8 mouse cellular contexts compared by ENCODE assay signal in the genomic region with DNA sequence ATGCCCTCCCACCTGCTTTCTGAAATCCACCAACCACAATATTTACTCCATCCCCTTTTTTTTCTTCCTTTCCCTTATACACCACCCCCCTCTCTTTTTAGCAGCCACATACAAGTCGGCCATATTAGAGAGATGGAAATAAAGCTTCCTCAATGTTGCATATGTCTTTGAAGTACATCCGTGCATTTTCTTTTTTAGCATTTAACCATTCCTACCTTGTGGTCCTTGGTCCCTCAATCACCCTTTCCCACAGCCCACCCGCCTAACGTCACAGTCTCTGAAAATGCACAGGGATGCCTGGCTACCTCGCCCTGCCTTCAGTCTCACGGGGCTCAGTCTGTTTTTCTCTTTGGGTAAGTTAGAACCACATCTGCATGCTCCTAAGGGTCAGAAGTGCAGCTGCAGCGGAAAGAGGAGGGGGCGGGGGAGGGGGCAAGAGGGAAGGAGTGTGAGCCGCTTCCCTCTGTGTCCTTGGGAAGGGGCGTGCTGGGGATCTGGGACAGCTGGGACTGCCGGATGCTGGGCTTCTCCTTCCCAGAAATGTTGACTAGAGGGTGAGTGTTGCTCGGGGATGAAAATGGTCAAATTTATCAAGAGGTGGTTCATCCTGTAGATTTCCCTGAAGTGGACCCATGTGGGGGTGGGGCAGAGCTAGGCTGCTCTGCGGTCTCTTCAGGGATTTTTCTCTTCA. TPM values are rescaled to one million over a fixed set of nuclear protein-coding genes. Genes with fewer than 3 reads are reported as not detected.
DNase-seq lines count a peak whose midpoint lies in the region; ATAC-seq and TF ChIP-seq lines count a peak whose summit lies in the region.

A gene (plus strand): TSS at position 42 of the 691 bp plus-strand sequence.

- peak within 1 kb of the TSS; percentile 78 for H3K9ac ChIP-seq in heart, embryonic 14.5 days (ENCODE audit: low read length)
- no peak within 1 kb of the TSS for H3K9ac ChIP-seq in heart, adult 2 months (ENCODE audit: low read depth, low read length)
- H3K9ac ChIP-seq in intestine, embryonic 14.5 days (ENCODE audit: low read length), result peak within 1 kb of the TSS; percentile 64
- H3K9ac ChIP-seq in midbrain, embryonic 11.5 days (ENCODE audit: low read length), result peak within 1 kb of the TSS; percentile 60

- H3K9me3 ChIP-seq in heart, embryonic 14.5 days (ENCODE audit: control insufficient read depth, low read length), result no peaks in the 10 kb centered on the region
- H3K9me3 ChIP-seq in intestine, embryonic 14.5 days (ENCODE audit: control insufficient read depth, low read length), result no peaks in the 10 kb centered on the region
- no peaks in the 10 kb centered on the region for H3K9me3 ChIP-seq in midbrain, embryonic 11.5 days (ENCODE audit: control insufficient read depth, low read length)

- no peak for ATAC-seq in heart, embryonic 14.5 days (ENCODE audit: insufficient number of reproducible peaks, insufficient read depth, low FRiP score, low read depth)
- ATAC-seq in intestine, embryonic 14.5 days (replicated peaks; ENCODE audit: low FRiP score, low TSS enrichment, low read depth), result no peak; the same call in 1 of the 2 replicates
- peak; percentile 51; the same call in 1 of the 2 replicates for ATAC-seq in midbrain, embryonic 11.5 days (ENCODE audit: low FRiP score)
- ATAC-seq in CD4-positive, CD25-positive, alpha-beta regulatory T cell, adult 4 months, result no peak

- no peaks in the 10 kb centered on the region for H3K79me2 ChIP-seq in heart, adult 2 months (replicated peaks; ENCODE audit: control insufficient read depth, insufficient read depth, low read length)

- peak within 1 kb of the TSS; percentile 67 to 68 for H3K4me3 ChIP-seq in heart, embryonic 14.5 days (ENCODE audit: control insufficient read depth in 1 of 2, insufficient read depth in 1 of 2, low read depth in 1 of 2, low read length in 2 of 2)
- no peak within 1 kb of the TSS; the same call in 1 of the 2 replicates for H3K4me3 ChIP-seq in heart, adult 2 months
- H3K4me3 ChIP-seq in cortical plate, adult 2 months (ENCODE audit: insufficient read depth, low read length), result peak within 1 kb of the TSS; percentile 99
- peak within 1 kb of the TSS; percentile 73 for H3K4me3 ChIP-seq in intestine, embryonic 14.5 days (ENCODE audit: low read depth, low read length)
- peak within 1 kb of the TSS; percentile 46 for H3K4me3 ChIP-seq in midbrain, embryonic 11.5 days (ENCODE audit: low read depth, low read length)

- H3K27me3 ChIP-seq in heart, embryonic 14.5 days (ENCODE audit: control insufficient read depth, insufficient read depth, low read length), result peaks cover 7% of the 10 kb centered on the region; the same call in 1 of the 2 replicates
- H3K27me3 ChIP-seq in heart, adult 2 months (ENCODE audit: control insufficient read depth, insufficient read depth, low read length), result no peaks in the 10 kb centered on the region; the same call in 1 of the 2 replicates
- no peaks in the 10 kb centered on the region for H3K27me3 ChIP-seq in intestine, embryonic 14.5 days (replicated peaks; ENCODE audit: control insufficient read depth, insufficient read depth, low read length)
- no peaks in the 10 kb centered on the region; the same call in 1 of the 2 replicates for H3K27me3 ChIP-seq in midbrain, embryonic 11.5 days (ENCODE audit: control insufficient read depth, insufficient read depth, low read length)

- H3K4me1 ChIP-seq in heart, embryonic 14.5 days (ENCODE audit: control insufficient read depth in 2 of 2, insufficient read depth in 2 of 2, low read length in 2 of 2), result peaks cover 10 to 17% of the 10 kb centered on the region in 2 experiments
- H3K4me1 ChIP-seq in heart, adult 2 months (ENCODE audit: control insufficient read depth, insufficient read depth, low read length), result peaks cover 1% of the 10 kb centered on the region; the same call in 1 of the 2 replicates
- H3K4me1 ChIP-seq in cortical plate, adult 2 months (ENCODE audit: control insufficient read depth, insufficient read depth, low read length), result peaks cover 12% of the 10 kb centered on the region
- peaks cover 10% of the 10 kb centered on the region for H3K4me1 ChIP-seq in intestine, embryonic 14.5 days (replicated peaks; ENCODE audit: control insufficient read depth, insufficient read depth, low read length)
- H3K4me1 ChIP-seq in midbrain, embryonic 11.5 days (ENCODE audit: control insufficient read depth, insufficient read depth, low read length), result peaks cover 7% of the 10 kb centered on the region; the same call in 1 of the 2 replicates

- no peak for TF ChIP-seq POLR2A in heart, adult 2 months (IDR thresholded peaks at IDR 0.05; ENCODE audit: insufficient read depth, low read depth, low read length)
- no peak for TF ChIP-seq POLR2A in cortical plate, adult 2 months (IDR thresholded peaks at IDR 0.05; ENCODE audit: extremely low read depth, insufficient read depth, low read length)

- intact Hi-C loops in heart, adult 2 months (cut with DNase I), result no loop called here

- under 1% methylated on average over 13 of the region's 13 CpGs for WGBS in heart, embryonic 14.5 days
- 6% methylated on average over 13 of the region's 13 CpGs for WGBS in heart, adult 2 months
- WGBS in intestine, embryonic 14.5 days, result under 1% methylated on average over 13 of the region's 13 CpGs
- 2% methylated on average over 11 of the region's 13 CpGs for WGBS in midbrain, embryonic 11.5 days

- TF ChIP-seq CTCF in heart, adult 2 months (IDR thresholded peaks at IDR 0.05), result no peak
- TF ChIP-seq CTCF in cortical plate, adult 2 months (IDR thresholded peaks at IDR 0.05; ENCODE audit: extremely low read depth, insufficient read depth, low read length), result no peak

- DNase-seq in heart, adult 2 months, result no peak
- peak; percentile 57 for DNase-seq in ES-CJ7 (ENCODE audit: low read depth, low spot score)
- peak; percentile 69 for DNase-seq in intestine, embryonic 14.5 days (ENCODE audit: low spot score)
- DNase-seq in midbrain, embryonic 11.5 days (ENCODE audit: low spot score, missing footprints), result peak; percentile 95
- DNase-seq in urinary bladder, postnatal 14 days (ENCODE audit: low spot score), result no peak

- H3K27ac ChIP-seq in heart, embryonic 14.5 days (replicated peaks in 1 of 2; ENCODE audit: control insufficient read depth in 1 of 2, insufficient read depth in 1 of 2, low read depth in 2 of 2, low read length in 2 of 2), result peak within 1 kb of the TSS; percentile 46 to 55; a peak in 3 of 4 replicates
- no peak within 1 kb of the TSS; the same call in 1 of the 2 replicates for H3K27ac ChIP-seq in heart, adult 2 months
- H3K27ac ChIP-seq in cortical plate, adult 2 months (ENCODE audit: insufficient read depth, low read length), result peak within 1 kb of the TSS; percentile 89
- H3K27ac ChIP-seq in intestine, embryonic 14.5 days (ENCODE audit: low read depth), result peak within 1 kb of the TSS; percentile 66; the same call in 1 of the 2 replicates
- H3K27ac ChIP-seq in midbrain, embryonic 11.5 days (ENCODE audit: low read depth, low read length), result no peak within 1 kb of the TSS

- peak within 1 kb of the TSS; percentile 64 for H3K4me2 ChIP-seq in heart, embryonic 14.5 days (ENCODE audit: low read length)
- H3K4me2 ChIP-seq in intestine, embryonic 14.5 days (ENCODE audit: low read length), result peak within 1 kb of the TSS; percentile 72
- peak within 1 kb of the TSS; percentile 50 for H3K4me2 ChIP-seq in midbrain, embryonic 11.5 days

- H3K36me3 ChIP-seq in heart, embryonic 14.5 days (ENCODE audit: control insufficient read depth, insufficient read depth, low read length), result no peaks in the 10 kb centered on the region
- no peaks in the 10 kb centered on the region for H3K36me3 ChIP-seq in heart, adult 2 months (ENCODE audit: control insufficient read depth, insufficient read depth, low read length)
- H3K36me3 ChIP-seq in intestine, embryonic 14.5 days (ENCODE audit: control insufficient read depth, insufficient read depth, low read length), result no peaks in the 10 kb centered on the region
- H3K36me3 ChIP-seq in midbrain, embryonic 11.5 days (ENCODE audit: control insufficient read depth, insufficient read depth, low read length), result no peaks in the 10 kb centered on the region

- TF ChIP-seq EP300 in heart, adult 2 months (IDR thresholded peaks at IDR 0.05; ENCODE audit: insufficient read depth, low read depth, low read length), result no peak

RNA-seq across cellular contexts. Expression of the gene that starts here (rescaled TPM):
- polyA plus RNA-seq in heart, embryonic 14.5 days (2014; fragmentation: Nextera tagmentation; extraction: Ambion mirVana), result 1.4 TPM in 2 replicates
- 1 to 10 TPM; 1.2 to 1.3 TPM for total RNA-seq in heart, adult 2 months (2021)
- 0.23 and 0.31 TPM in 2 replicates for polyA plus RNA-seq in heart, adult 2 months (2012; rRNA removed)
- polyA plus RNA-seq in cortical plate, adult 2 months (2012; rRNA removed), result 123 TPM in 2 replicates
- 3.7 and 3.8 TPM in 2 replicates for polyA plus RNA-seq in intestine, embryonic 14.5 days (2014; fragmentation: Nextera tagmentation; extraction: Ambion mirVana)
- polyA plus RNA-seq in midbrain, embryonic 11.5 days (2014; fragmentation: Nextera tagmentation; extraction: Ambion mirVana), result 3.4 and 3.5 TPM in 2 replicates
- under 1 TPM; 0.30 to 0.39 TPM for polyA plus RNA-seq in CD4-positive, CD25-positive, alpha-beta regulatory T cell, adult 4 months (2017; shearing (Covaris generic))

Comparison
In these comparisons a context has a peak if more than half of its experiments do, and no peak if none do; other contexts are left out.
1. RNA of the gene that starts here (polyA plus RNA-seq): 123 TPM in cortical plate, adult 2 months; 3.7 to 3.8 TPM in intestine, embryonic 14.5 days, 3.4 to 3.5 TPM in midbrain, embryonic 11.5 days, 1.4 TPM in heart, embryonic 14.5 days, 0.30 to 0.39 TPM in CD4-positive, CD25-positive, alpha-beta regulatory T cell, adult 4 months and 0.23 to 0.31 TPM in heart, adult 2 months; every median in the first group is over 10 times any median in the second.
2. H3K27ac ChIP-seq: peak in heart, embryonic 14.5 days (2 of 2), cortical plate, adult 2 months (single experiment) and intestine, embryonic 14.5 days (single experiment); none in heart, adult 2 months (single experiment) and midbrain, embryonic 11.5 days (single experiment).
3. DNase-seq: peak in ES-CJ7 (single experiment), intestine, embryonic 14.5 days (single experiment) and midbrain, embryonic 11.5 days (single experiment); none in heart, adult 2 months (0 of 2) and urinary bladder, postnatal 14 days (single experiment).
4. Peak in every context shown above with its lines, with median percentiles within 50 percentile points of each other: H3K4me2 ChIP-seq.